Mouse (Mus musculus) lung, postnatal 0 days (tissue): ENCODE results near the gene Vav1.

Experiments used
- CTCF ChIP-seq: IDR thresholded peaks from 2 replicates; pipeline ENCODE4 v1.5.1; 2016; ENCODE audit warnings: antibody characterized with exemption, mild to moderate bottlenecking
- EP300 ChIP-seq: IDR thresholded peaks from 2 replicates; pipeline ENCODE4 v1.6.1; 2016; ENCODE audit warnings: antibody characterized with exemption, mild to moderate bottlenecking, control low read depth

DNA sequence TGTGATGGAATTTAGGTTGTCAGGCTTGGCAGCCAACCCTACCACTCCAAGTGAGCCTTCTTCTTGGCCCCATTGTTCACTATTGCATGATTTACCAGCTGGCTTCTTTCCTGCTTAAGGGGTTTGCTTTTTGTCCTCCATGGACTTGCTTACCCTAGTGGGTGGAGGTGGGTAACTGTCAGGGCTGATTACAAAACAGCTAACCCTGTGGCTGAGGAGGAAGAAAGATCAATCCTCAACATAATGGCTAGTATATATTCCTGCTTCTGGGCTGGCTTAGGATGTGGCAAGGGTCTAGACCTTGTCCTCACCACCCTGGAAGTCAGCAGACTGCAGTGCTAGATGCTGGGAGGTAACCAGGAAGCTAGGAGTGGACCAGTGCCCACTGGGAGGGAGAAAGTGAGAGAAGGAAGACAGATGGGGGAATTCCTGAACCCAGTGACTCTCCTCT lies 47.6 kb upstream of the Vav1 start:
- TF ChIP-seq EP300 (no peak), CTCF (no peak)
